Mouse (Mus musculus) embryo, embryonic 11.5 days (tissue): ENCODE measurements around the gene Asic2.

ENCODE experiments used
- DNase-seq: peaks from one replicate; pipeline ENCODE4 v3.0.0-alpha.2; 2012; ENCODE audit warnings: low read depth, low spot score

Asic2 gene

GRCm38 (mm10) chr11:80858065-80858464 lies 1110.2 kb downstream of the Asic2 start, which contains the start of gene Spaca3:
Gene Spaca3, plus strand, starts transcription at chr11:80858365.
- DNase-seq: no peak

GRCm38 (mm10) chr11:80856827-80857226 lies 1111.4 kb downstream of the Asic2 start:
- no peak for DNase-seq

- no peak for DNase-seq
Observed at GRCm38 (mm10) chr11:80854908-80855307, 1113.3 kb downstream of the Asic2 start.

GRCm38 (mm10) chr11:80854430-80854829 lies 1113.8 kb downstream of the Asic2 start:
- no peak for DNase-seq

GRCm38 (mm10) chr11:80853014-80853413 lies 1115.2 kb downstream of the Asic2 start:
- DNase-seq: no peak

- peak; percentile 23 for DNase-seq
Observed at GRCm38 (mm10) chr11:80851859-80852258, 1116.4 kb downstream of the Asic2 start.

GRCm38 (mm10) chr11:80848131-80848530 lies 1120.1 kb downstream of the Asic2 start:
- no peak for DNase-seq

- no peak for DNase-seq
Observed at GRCm38 (mm10) chr11:80846115-80846514, 1122.1 kb downstream of the Asic2 start.

GRCm38 (mm10) chr11:80845486-80845885 lies 1122.8 kb downstream of the Asic2 start:
- no peak for DNase-seq

GRCm38 (mm10) chr11:80843435-80843834 lies 1124.8 kb downstream of the Asic2 start:
- no peak for DNase-seq

- no peak for DNase-seq
Observed at GRCm38 (mm10) chr11:80838724-80839123, 1129.5 kb downstream of the Asic2 start.

GRCm38 (mm10) chr11:80835841-80836240 lies 1132.4 kb downstream of the Asic2 start:
- DNase-seq: no peak

- no peak for DNase-seq
Observed at GRCm38 (mm10) chr11:80835395-80835794, 1132.9 kb downstream of the Asic2 start.
